Mouse (Mus musculus): Measurements from ENCODE around the gene Napa. TPM values are rescaled to one million over a fixed set of nuclear protein-coding genes. Genes with fewer than 3 reads are reported as not detected.

The Napa gene
- total RNA-seq, 2 experiments from 2014 or later: 241 to 246 TPM

DNA sequence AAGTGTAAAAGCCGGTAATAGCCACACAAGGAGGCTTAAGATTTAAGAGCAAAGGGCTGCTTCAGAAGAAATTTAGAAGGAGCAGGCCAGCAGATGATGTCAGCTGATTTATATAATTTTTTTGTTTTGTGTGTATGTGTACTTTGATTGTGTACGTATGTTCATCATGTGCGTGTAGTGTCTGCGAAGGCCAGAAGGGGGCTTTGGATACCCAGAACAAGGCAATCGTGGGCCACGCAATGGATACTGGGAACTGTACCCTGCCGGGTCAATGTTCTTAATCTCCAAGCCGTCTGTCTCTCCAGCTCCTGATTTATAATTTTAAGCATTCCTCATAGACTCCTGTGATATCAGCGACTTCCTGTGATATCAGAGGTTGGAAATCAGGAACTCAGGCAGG lies 63.0 kb downstream of the Napa start:
- intact Hi-C loops (cut with DNase I): no loop called here
- no peak for DNase-seq (ENCODE audit: low spot score in 2 of 2)

DNA sequence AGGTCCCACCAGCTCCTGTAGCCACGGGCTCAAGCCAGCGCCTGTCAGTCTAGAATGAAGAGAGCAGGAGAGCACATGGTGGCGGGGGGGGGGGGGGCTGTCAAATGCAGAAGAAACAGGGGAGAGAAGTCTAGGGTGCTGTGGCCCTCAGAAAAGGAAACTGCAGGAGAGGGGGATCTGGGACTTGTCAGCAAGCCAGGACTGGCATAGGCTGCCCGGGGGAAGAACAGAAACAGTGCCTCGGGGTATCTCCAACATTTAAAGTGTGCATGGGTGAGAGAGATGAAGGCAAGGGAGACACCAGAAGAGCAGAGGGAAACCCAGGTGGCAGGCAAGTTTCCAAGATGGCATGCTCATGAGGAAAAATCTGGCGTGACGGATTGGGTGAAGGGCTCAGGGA lies 63.8 kb downstream of the Napa start:
- intact Hi-C loops (cut with DNase I): no loop called here
- DNase-seq (ENCODE audit: low spot score in 2 of 2): no peak

Other genes with a start within 250 kb of the Napa start
- gene Crx, start 218.5 kb upstream of the Napa start, total RNA-seq (2021): not detected
- not detected for gene Crxos, start 215.8 kb upstream of the Napa start, total RNA-seq (2021)
- gene Selenow, start 176.1 kb upstream of the Napa start, total RNA-seq (2021): 1,000 to 10,000 TPM; 1,549 to 1,751 TPM
- gene Nop53, start 152.4 kb upstream of the Napa start, total RNA-seq (2021): 100 to 1,000 TPM in 1 of 2 experiments, 10 to 100 TPM in 1; 97.9 to 106 TPM
- gene Ehd2, start 130.9 kb upstream of the Napa start, total RNA-seq (2021): 1 to 10 TPM; 6.8 to 8.4 TPM
- gene Bicra, start 50.5 kb upstream of the Napa start, total RNA-seq (2021): 10 to 100 TPM; 14.6 to 16.9 TPM
- gene Zfp541, start 36.6 kb upstream of the Napa start, total RNA-seq (2021): under 1 TPM; 0.40 to 0.59 TPM
- gene Kptn, start 21.4 kb downstream of the Napa start, total RNA-seq (2021): 10 to 100 TPM; 41.7 to 47.5 TPM
- gene Slc8a2, start 31.4 kb downstream of the Napa start, total RNA-seq (2021): 100 to 1,000 TPM; 343 to 360 TPM
- 10 to 100 TPM; 37.9 to 40.2 TPM for gene Meis3, start 76.6 kb downstream of the Napa start, total RNA-seq (2021)
- 10 to 100 TPM; 10.7 to 11.2 TPM for gene Dhx34, start 123.6 kb downstream of the Napa start, total RNA-seq (2021)
- under 1 TPM; 0.51 to 0.59 TPM for gene C5ar2, start 145.7 kb downstream of the Napa start, total RNA-seq (2021)
- gene C5ar1, start 161.1 kb downstream of the Napa start, total RNA-seq (2021): 1 to 10 TPM in 1 of 2 experiments, under 1 TPM in 1; 0.70 to 1.7 TPM
- 10 to 100 TPM; 30.3 to 30.8 TPM for gene Inafm1, start 175.2 kb downstream of the Napa start, total RNA-seq (2021)
- 10 to 100 TPM; 85.2 to 87.3 TPM for gene Ccdc9, start 188.3 kb downstream of the Napa start, total RNA-seq (2021)
- 10 to 100 TPM; 22.3 to 23.0 TPM for gene Bbc3, start 209.9 kb downstream of the Napa start, total RNA-seq (2021)